In the genomic region with DNA sequence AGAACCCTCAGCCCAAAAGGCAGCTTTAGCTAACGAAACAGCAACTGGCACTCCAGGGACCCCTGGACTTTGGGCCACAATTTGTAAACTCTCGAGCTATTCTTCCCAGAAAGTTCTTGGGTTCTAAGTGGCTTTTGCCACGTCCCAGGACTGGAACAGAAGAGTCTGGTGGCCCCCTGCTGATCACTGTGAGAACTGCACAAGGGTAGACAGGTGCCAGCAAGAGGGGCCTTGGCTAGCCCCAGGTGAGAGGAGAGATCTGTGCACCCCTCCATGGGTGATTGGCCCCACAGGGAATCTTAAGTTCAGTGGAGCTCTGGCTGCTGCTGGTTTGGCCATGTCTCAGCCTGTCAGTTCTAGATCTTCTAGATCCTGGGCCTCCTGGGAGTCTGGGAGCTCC, we compare ENCODE assay signal across 8 mouse cellular contexts. TPM values are rescaled to one million over a fixed set of nuclear protein-coding genes. Genes with fewer than 3 reads are reported as not detected.
DNase-seq lines count a peak whose midpoint lies in the region; ATAC-seq and TF ChIP-seq lines count a peak whose summit lies in the region.

No protein-coding gene starts in this region.

- peak; percentile 39; the same call in 1 of the 2 replicates for ATAC-seq in lung, postnatal 0 days

- TF ChIP-seq CTCF in cortical plate, adult 2 months (IDR thresholded peaks at IDR 0.05; ENCODE audit: extremely low read depth, insufficient read depth, low read length) = peak; percentile 69
- peak; percentile 88 for TF ChIP-seq CTCF in lung, postnatal 0 days (IDR thresholded peaks at IDR 0.05)

- no peaks in the 10 kb centered on the region for H3K9me3 ChIP-seq in lung, postnatal 0 days (ENCODE audit: low read length)

- 20% methylated on average over 3 of the region's 3 CpGs for WGBS in lung, postnatal 0 days

- no peaks in the 10 kb centered on the region for H3K36me3 ChIP-seq in lung, postnatal 0 days (ENCODE audit: insufficient read depth, low read length)

- no peak for TF ChIP-seq EP300 in lung, postnatal 0 days (IDR thresholded peaks at IDR 0.05)

- no peak for TF ChIP-seq POLR2A in cortical plate, adult 2 months (IDR thresholded peaks at IDR 0.05; ENCODE audit: extremely low read depth, insufficient read depth, low read length)

- H3K9ac ChIP-seq in lung, postnatal 0 days (replicated peaks; ENCODE audit: low read depth) = no peak overlapping the region

- DNase-seq in A20 (ENCODE audit: low read depth, low spot score) (peak; percentile 64), MN1 (ENCODE audit: low spot score) (peak; percentile 68)
- peak; percentile 49 for DNase-seq in gastrocnemius, postnatal 25 days
- DNase-seq in kidney, postnatal 36 days = peak; percentile 62 to 91
- DNase-seq in lung, postnatal 0 days (ENCODE audit: low spot score) = peak; percentile 69
- peak; percentile 31 for DNase-seq in retina, postnatal 7 days (ENCODE audit: low read depth, low spot score)
- DNase-seq in urinary bladder, postnatal 10 days (ENCODE audit: low spot score) = peak; percentile 37

- H3K4me2 ChIP-seq in lung, postnatal 0 days (replicated peaks; ENCODE audit: low read depth, low read length) = no peak overlapping the region

- no peaks in the 10 kb centered on the region for H3K27me3 ChIP-seq in lung, postnatal 0 days (replicated peaks; ENCODE audit: insufficient read depth, low read length)

- no peak overlapping the region for H3K27ac ChIP-seq in cortical plate, adult 2 months (ENCODE audit: insufficient read depth, low read length)
- no peak overlapping the region for H3K27ac ChIP-seq in lung, postnatal 0 days (ENCODE audit: low read length)

- no peak overlapping the region for H3K4me3 ChIP-seq in cortical plate, adult 2 months (ENCODE audit: insufficient read depth, low read length)
- H3K4me3 ChIP-seq in lung, postnatal 0 days (ENCODE audit: low read depth, low read length) = no peak overlapping the region

- no peaks in the 10 kb centered on the region for H3K4me1 ChIP-seq in cortical plate, adult 2 months (ENCODE audit: control insufficient read depth, insufficient read depth, low read length)
- H3K4me1 ChIP-seq in lung, postnatal 0 days (ENCODE audit: insufficient read depth, low read depth, low read length) = peaks cover under 1% of the 10 kb centered on the region; the same call in 1 of the 2 replicates

RNA-seq across cellular contexts. Expression of a gene that starts 48.6 kb away (rescaled TPM):
- not detected in 2 replicates for polyA plus RNA-seq in cortical plate, adult 2 months (2012; rRNA removed)
- not detected for total RNA-seq in gastrocnemius, postnatal 25 days (2021)
- polyA plus RNA-seq in lung, postnatal 0 days (2015; fragmentation: Nextera tagmentation; extraction: Ambion mirVana) = 0.06 TPM in 1 of 2 replicates, not detected in the other
